Mouse (Mus musculus) liver, embryonic 16.5 days (tissue): Measurements from ENCODE around the gene Chga. TPM values are rescaled to one million over a fixed set of nuclear protein-coding genes. Genes with fewer than 3 reads are reported as not detected.

ENCODE experiments used
- ATAC-seq: fragments of 200-750 bp; cut with Nextera tagmentation; 2 replicates; pipeline ENCODE4 v1.8.0; 2017; ENCODE audit warnings: low read depth, mild to moderate bottlenecking, moderate number of reproducible peaks, moderate library complexity
- H3K27ac ChIP-seq: fragments of 300-500 bp; sonication (generic); 2 replicates; pipeline ENCODE4 v1.5.1; 2014; ENCODE audit warnings: mild to moderate bottlenecking, low read length
- H3K27me3 ChIP-seq: fragments of 300-500 bp; sonication (generic); 2 replicates; pipeline ENCODE4 v1.6.1; 2014; ENCODE audit warnings: low read depth, low read length, mixed read lengths; ENCODE audit not compliant: control insufficient read depth, insufficient read depth
- H3K36me3 ChIP-seq: fragments of 300-500 bp; sonication (generic); 2 replicates; pipeline ENCODE4 v1.6.1; 2014; ENCODE audit warnings: mild to moderate bottlenecking; ENCODE audit not compliant: control insufficient read depth, insufficient read depth
- H3K4me1 ChIP-seq: fragments of 300-500 bp; sonication (generic); 2 replicates; pipeline ENCODE4 v1.6.1; 2014; ENCODE audit warnings: low read depth, low read length, mixed read lengths; ENCODE audit not compliant: control insufficient read depth
- H3K4me2 ChIP-seq: fragments of 300-500 bp; sonication (generic); 2 replicates; pipeline ENCODE4 v1.6.1; 2014; ENCODE audit warnings: low read depth, low read length, mixed read lengths
- H3K4me3 ChIP-seq: fragments of 300-500 bp; sonication (generic); 2 replicates; pipeline ENCODE4 v1.5.1; 2014; ENCODE audit warnings: low read depth, mild to moderate bottlenecking, low read length
- H3K9ac ChIP-seq: fragments of 300-500 bp; sonication (generic); 2 replicates; pipeline ENCODE4 v1.6.1; 2014; ENCODE audit warnings: low read depth, low read length
- H3K9me3 ChIP-seq: fragments of 300-500 bp; sonication (generic); replicated peaks from 2 replicates; pipeline ENCODE4 v1.6.1; 2016; ENCODE audit warnings: low read length; ENCODE audit not compliant: control insufficient read depth
- WGBS: fragments of 180-500 bp; shearing (Covaris S2); extraction: QIAGEN DNeasy Blood & Tissue Kit; methylation state at CpG from one replicate; pipeline ENCODE4 v1.1.7; 2014; ENCODE audit not compliant: insufficient replicate concordance; 5-methylcytosine and 5-hydroxymethylcytosine counted together
- polyA plus RNA-seq: library from polyadenylated mRNA; unstranded; fragments of >200 nt; fragmentation: Nextera tagmentation; extraction: Ambion mirVana; gene quantifications from 2 replicates; pipeline ENCODE4 v1.2.1, GENCODE M21; 2015

The Chga gene
- polyA plus RNA-seq, 1 experiment from 2014 or later = 2.2 TPM

DNA sequence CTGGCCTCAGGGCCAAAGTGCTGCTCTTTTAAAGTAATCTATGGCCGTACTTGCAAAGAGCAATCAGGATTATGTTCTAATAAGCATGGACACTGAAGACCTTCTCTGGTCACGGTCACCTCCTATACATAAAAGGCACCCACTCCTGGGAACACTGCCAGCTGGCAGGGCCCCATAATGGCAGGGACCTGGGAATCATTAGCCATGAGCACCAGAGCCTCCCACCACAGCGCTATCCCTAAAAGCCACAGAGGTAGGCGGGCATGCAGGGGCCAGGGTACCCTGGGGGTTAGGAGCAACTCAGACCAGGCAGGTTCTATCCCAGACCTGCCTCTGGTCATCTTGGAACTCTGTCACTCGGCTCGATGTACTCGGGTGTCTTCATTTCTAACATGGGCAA is 45.0 kb downstream of the Chga start:
- Histone ChIP-seq H3K27ac (no peak overlapping the region), H3K4me2 (no peak overlapping the region), H3K4me3 (no peak overlapping the region), H3K9me3 (no peaks in the 10 kb centered on the region; the same call in 1 of the 2 replicates), H3K4me1 (no peaks in the 10 kb centered on the region), H3K9ac (no peak overlapping the region), H3K36me3 (no peaks in the 10 kb centered on the region), H3K27me3 (no peaks in the 10 kb centered on the region)
- ATAC-seq = peak; percentile 62; the same call in 1 of the 2 replicates
- WGBS = 79% methylated on average over 7 of the region's 7 CpGs

DNA sequence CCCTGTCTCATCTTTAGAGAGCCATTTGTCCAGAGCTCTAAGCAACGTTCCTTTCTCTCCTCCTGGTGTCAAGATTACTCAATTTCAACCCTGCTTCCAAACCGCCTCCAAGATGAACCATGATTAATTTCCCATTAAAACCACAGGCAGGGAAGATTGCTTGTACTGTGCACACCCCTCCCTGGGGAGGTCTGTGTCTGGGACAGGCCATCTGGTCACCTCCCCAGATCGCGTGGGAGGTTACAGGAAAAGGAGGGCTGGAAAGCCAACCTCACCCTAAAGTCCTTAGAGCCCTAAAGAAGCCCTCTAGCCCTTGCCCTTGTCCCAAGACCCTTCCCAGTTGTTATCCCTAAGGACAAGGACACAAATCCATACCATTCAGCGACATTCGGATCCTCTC is 45.6 kb downstream of the Chga start:
- ATAC-seq = no peak
- no peak overlapping the region for H3K9ac ChIP-seq
- 71% methylated on average over 6 of the region's 6 CpGs for WGBS

DNA sequence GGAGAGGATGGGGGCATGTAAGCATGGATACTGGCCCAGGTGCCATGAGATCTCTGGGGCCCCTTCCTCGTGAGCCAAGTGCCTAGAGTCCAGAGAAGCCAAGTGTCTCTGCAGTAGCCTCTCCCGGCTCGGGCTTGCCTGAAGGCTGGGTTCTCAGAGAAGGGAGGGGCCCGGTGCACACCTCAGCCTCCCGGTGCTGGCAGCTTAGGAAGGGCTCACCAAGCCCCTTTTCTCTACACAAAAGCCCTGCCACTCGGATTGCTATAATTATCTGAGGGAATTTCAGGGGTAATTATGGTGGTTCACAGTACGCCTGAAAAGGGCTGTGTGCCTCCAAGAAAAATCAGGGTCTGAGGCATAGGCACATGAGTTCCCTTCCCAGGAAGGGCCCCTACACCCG is 47.1 kb downstream of the Chga start:
- no peaks in the 10 kb centered on the region; the same call in 1 of the 2 replicates for H3K9me3 ChIP-seq
- no peaks in the 10 kb centered on the region for H3K36me3 ChIP-seq
- no peak for ATAC-seq
- WGBS = 57% methylated on average over 8 of the region's 8 CpGs
- no peaks in the 10 kb centered on the region for H3K4me1 ChIP-seq
- H3K4me3 ChIP-seq = no peak overlapping the region
- H3K27me3 ChIP-seq = no peaks in the 10 kb centered on the region
- no peak overlapping the region for H3K9ac ChIP-seq
- H3K4me2 ChIP-seq = no peak overlapping the region
- H3K27ac ChIP-seq = no peak overlapping the region

More for the DNA sequence above, 45.6 kb downstream of the Chga start:
- no peaks in the 10 kb centered on the region; the same call in 1 of the 2 replicates for H3K9me3 ChIP-seq
- no peak overlapping the region for H3K4me2 ChIP-seq
- H3K36me3 ChIP-seq = no peaks in the 10 kb centered on the region
- no peaks in the 10 kb centered on the region for H3K27me3 ChIP-seq
- no peak overlapping the region for H3K4me3 ChIP-seq
- H3K27ac ChIP-seq = no peak overlapping the region
- no peaks in the 10 kb centered on the region for H3K4me1 ChIP-seq

DNA sequence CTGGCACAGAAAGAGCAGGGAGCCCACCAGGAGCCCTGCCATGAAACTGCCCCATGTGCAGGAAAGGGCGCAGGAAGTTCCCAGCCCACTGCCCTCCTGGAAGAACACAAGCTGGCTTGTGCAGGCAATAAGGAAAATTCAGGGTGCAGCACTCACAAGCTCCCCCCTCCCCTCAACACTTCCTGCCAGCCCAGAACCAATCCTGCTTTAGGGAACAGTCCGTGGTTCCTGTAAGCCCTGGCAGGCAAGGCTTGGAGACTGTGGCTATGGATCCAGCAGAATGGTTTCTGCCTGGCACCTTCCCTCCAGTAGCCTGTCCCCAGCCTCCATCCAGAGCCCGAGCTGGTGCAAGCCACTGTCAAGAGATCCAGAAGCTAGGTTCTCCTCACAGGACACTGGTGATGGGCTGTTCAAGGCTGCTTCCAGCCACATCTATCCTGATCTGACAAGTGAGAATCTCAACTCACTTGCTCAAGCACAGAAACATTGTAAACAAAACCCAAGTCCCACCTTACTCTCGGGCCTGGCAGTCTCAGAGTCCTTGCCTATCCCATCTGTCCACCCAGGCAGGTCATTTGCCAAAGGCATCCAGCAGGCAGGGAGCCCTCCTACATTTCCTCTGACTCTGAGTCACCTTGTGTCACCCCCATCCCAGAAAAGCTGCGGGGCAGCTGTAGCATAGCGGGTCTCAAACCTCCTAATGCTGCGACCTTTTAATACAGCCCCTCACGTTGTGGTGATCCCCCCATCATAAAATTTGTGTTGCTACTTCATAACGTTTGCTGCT is 47.7 kb downstream of the Chga start:
- Histone ChIP-seq H3K4me2 (no peak overlapping the region), H3K36me3 (no peaks in the 10 kb centered on the region), H3K9ac (no peak overlapping the region), H3K27me3 (no peaks in the 10 kb centered on the region), H3K9me3 (no peaks in the 10 kb centered on the region; the same call in 1 of the 2 replicates), H3K4me3 (no peak overlapping the region), H3K4me1 (no peaks in the 10 kb centered on the region), H3K27ac (no peak overlapping the region)
- WGBS = 58% methylated on average over 9 of the region's 9 CpGs
- no peak for ATAC-seq

DNA sequence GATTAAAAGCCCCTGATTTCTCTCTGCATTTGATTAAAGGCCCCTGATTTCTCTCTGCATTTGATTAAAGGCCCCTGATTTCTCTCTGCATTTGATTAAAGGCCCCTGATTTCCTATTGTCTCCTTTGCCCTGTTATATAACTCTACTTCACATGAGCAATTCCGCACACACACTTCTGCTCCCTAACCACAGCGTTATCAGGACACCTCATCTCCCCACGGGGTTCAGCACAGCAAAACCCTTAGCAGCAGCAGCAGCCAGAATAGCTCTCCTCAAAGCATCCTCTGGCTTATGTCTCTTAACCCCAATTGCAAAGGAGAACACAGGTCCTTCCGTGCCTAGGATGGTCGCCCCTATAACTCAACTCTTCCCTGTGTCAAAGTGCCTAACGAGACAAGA is 50.8 kb downstream of the Chga start:
- no peak overlapping the region for H3K9ac ChIP-seq
- ATAC-seq = no peak
- no peak overlapping the region for H3K4me3 ChIP-seq
- no peaks in the 10 kb centered on the region for H3K27me3 ChIP-seq
- H3K36me3 ChIP-seq = no peaks in the 10 kb centered on the region
- H3K27ac ChIP-seq = no peak overlapping the region
- H3K4me1 ChIP-seq = no peaks in the 10 kb centered on the region
- no peak overlapping the region for H3K4me2 ChIP-seq
- H3K9me3 ChIP-seq = no peaks in the 10 kb centered on the region
- WGBS = 51% methylated on average over 6 of the region's 6 CpGs

DNA sequence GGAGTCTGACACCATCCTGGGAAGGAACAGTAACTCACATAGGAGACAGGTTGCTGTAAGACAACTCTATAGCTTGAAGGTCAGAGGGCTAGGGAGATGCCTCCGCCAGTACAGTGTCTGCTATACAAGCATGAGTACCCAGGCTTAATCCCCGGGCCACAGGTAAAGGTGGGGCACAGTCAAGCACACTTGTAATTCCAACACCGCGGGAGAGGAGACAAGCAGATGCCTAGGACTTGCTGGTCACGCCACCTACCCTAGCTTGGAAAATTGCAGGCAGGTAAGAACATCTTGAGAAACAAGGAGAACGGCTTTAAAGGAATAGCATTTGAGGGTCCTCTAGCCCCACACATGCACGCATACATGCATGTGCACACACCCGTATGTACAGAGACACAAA is 52.3 kb downstream of the Chga start:
- Histone ChIP-seq H3K4me2 (no peak overlapping the region), H3K9ac (no peak overlapping the region), H3K27ac (no peak overlapping the region), H3K27me3 (no peaks in the 10 kb centered on the region), H3K4me1 (no peaks in the 10 kb centered on the region), H3K9me3 (no peaks in the 10 kb centered on the region), H3K36me3 (no peaks in the 10 kb centered on the region), H3K4me3 (no peak overlapping the region)
- ATAC-seq = no peak
- WGBS = 81% methylated on average over 8 of the region's 8 CpGs

DNA sequence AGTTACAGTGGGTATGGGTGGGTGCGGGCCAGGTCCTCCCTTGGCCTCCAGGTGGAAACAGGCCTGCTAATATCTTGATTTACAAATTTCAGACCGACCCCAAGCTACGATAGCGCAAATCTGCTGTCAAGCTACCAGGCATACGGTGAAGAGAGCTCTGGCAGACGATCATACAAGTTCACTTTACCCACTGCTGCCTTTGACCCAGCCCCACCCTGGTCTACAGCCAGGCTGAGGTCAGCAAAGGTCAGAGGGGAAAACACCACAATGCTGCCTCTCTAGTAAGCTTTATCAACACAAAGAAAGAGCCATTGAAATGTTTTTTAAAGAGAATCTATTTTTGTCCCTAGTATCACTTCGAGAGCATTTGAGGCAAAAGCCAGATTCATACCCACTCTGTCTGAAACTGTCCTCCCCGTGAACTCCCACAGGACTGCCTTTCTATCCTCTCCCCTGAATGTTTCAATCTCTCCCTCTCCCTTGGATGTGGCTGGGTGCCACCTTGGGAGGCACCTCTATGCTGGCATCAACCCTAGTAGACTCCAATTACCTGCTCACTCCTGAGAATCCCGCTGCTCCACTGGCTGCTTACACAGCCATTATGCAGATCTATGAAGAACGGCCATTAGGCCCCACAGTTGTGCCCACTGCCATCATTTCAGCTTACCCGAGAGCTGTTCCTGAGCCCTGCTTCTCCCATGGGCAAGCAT is 53.2 kb downstream of the Chga start:
- no peaks in the 10 kb centered on the region for H3K9me3 ChIP-seq
- no peak for ATAC-seq
- no peak overlapping the region for H3K4me3 ChIP-seq
- H3K27ac ChIP-seq = no peak overlapping the region
- no peak overlapping the region for H3K9ac ChIP-seq
- no peaks in the 10 kb centered on the region for H3K4me1 ChIP-seq
- no peaks in the 10 kb centered on the region for H3K27me3 ChIP-seq
- 67% methylated on average over 11 of the region's 11 CpGs for WGBS
- H3K36me3 ChIP-seq = no peaks in the 10 kb centered on the region
- no peak overlapping the region for H3K4me2 ChIP-seq

DNA sequence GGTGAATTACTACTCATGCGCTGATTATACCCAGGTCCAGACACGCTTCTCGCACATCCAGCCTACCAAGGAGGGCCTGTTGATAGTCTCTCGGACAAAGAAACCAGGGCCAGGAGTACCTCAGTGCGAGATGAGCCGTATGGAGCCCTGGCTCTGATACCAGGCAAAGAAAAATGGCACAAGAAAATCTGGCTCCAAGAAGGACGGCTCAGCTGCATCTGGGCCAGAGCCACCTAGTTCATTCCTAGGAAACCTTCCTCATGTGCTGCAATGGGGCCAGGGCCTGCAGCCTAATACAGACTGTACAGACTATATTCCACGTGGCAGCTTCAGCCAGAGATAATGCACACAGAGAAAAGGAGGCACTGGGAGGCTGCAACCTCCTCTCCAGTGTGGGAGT is 56.2 kb downstream of the Chga start:
- Histone ChIP-seq H3K36me3 (no peaks in the 10 kb centered on the region), H3K4me1 (no peaks in the 10 kb centered on the region), H3K9ac (no peak overlapping the region), H3K4me3 (no peak overlapping the region), H3K9me3 (no peaks in the 10 kb centered on the region), H3K4me2 (no peak overlapping the region), H3K27ac (no peak overlapping the region), H3K27me3 (no peaks in the 10 kb centered on the region)
- 69% methylated on average over 8 of the region's 8 CpGs for WGBS
- ATAC-seq = no peak

DNA sequence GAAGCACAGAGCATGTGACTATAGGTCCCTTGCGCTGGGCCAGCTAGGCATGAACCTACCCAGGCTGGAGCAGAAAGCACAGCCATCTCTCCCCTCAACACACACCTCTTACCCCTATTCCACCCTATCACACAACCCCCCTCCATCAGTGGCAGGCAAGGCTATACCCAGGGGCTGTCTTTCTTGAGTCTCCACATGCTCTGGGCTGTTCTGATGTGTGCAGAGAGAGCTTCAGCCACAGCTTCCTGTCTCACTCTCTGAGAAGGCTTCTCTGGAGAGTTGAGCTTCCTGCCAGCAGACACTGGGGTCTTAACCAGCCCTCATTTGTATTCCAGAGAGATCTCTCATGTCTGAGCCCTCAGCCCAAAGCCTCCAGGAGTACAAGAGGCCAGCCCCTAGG is 57.7 kb downstream of the Chga start:
- Histone ChIP-seq H3K27ac (no peak overlapping the region), H3K9me3 (no peaks in the 10 kb centered on the region), H3K36me3 (no peaks in the 10 kb centered on the region), H3K9ac (no peak overlapping the region), H3K4me2 (no peak overlapping the region), H3K4me3 (no peak overlapping the region), H3K27me3 (no peaks in the 10 kb centered on the region), H3K4me1 (peaks cover 6% of the 10 kb centered on the region)
- 62% methylated on average over 1 of the region's 1 CpGs for WGBS
- no peak for ATAC-seq
